Mouse (Mus musculus): ENCODE data around the gene St6galnac3.

St6galnac3 gene

GRCm38 (mm10) chr3:153690553-153690952, 34.4 kb downstream of the St6galnac3 start:
- no peak for DNase-seq (ENCODE audit: low read depth, low spot score)

- no peak for DNase-seq (ENCODE audit: low read depth, low spot score)
These were observed 35.1 kb downstream of the St6galnac3 start for GRCm38 (mm10) chr3:153689793-153690291.

- no peak for DNase-seq (ENCODE audit: low read depth, low spot score)
These were observed 37.1 kb downstream of the St6galnac3 start for GRCm38 (mm10) chr3:153687896-153688295.

GRCm38 (mm10) chr3:153684909-153685308, 40.1 kb downstream of the St6galnac3 start:
- no peak for DNase-seq (ENCODE audit: low read depth, low spot score)

GRCm38 (mm10) chr3:153682303-153682702, 42.7 kb downstream of the St6galnac3 start:
- no peak for DNase-seq (ENCODE audit: low read depth, low spot score)

GRCm38 (mm10) chr3:153681720-153682119, 43.3 kb downstream of the St6galnac3 start:
- no peak for DNase-seq (ENCODE audit: low read depth, low spot score)

GRCm38 (mm10) chr3:153675832-153676231, 49.1 kb downstream of the St6galnac3 start:
- DNase-seq (ENCODE audit: low read depth, low spot score), result peak; percentile 40

GRCm38 (mm10) chr3:153675073-153675472, 49.9 kb downstream of the St6galnac3 start:
- DNase-seq (ENCODE audit: low read depth, low spot score), result peak; percentile 77

- DNase-seq (ENCODE audit: low read depth, low spot score), result no peak
These were observed 50.6 kb downstream of the St6galnac3 start for GRCm38 (mm10) chr3:153674359-153674758.

- no peak for DNase-seq (ENCODE audit: low read depth, low spot score)
These were observed 51.5 kb downstream of the St6galnac3 start for GRCm38 (mm10) chr3:153673451-153673850.

- no peak for DNase-seq (ENCODE audit: low read depth, low spot score)
These were observed 53.9 kb downstream of the St6galnac3 start for GRCm38 (mm10) chr3:153670953-153671674.

GRCm38 (mm10) chr3:153669737-153670435, 55.1 kb downstream of the St6galnac3 start:
- DNase-seq (ENCODE audit: low read depth, low spot score), result no peak

- no peak for DNase-seq (ENCODE audit: low read depth, low spot score)
These were observed 55.6 kb downstream of the St6galnac3 start for GRCm38 (mm10) chr3:153669329-153669728.

- DNase-seq (ENCODE audit: low read depth, low spot score), result no peak
These were observed 56.3 kb downstream of the St6galnac3 start for GRCm38 (mm10) chr3:153668447-153669290.

GRCm38 (mm10) chr3:153664696-153665095, 60.3 kb downstream of the St6galnac3 start:
- no peak for DNase-seq (ENCODE audit: low read depth, low spot score)

- DNase-seq (ENCODE audit: low read depth, low spot score), result no peak
These were observed 61.0 kb downstream of the St6galnac3 start for GRCm38 (mm10) chr3:153663841-153664427.

- no peak for DNase-seq (ENCODE audit: low read depth, low spot score)
These were observed 62.2 kb downstream of the St6galnac3 start for GRCm38 (mm10) chr3:153662796-153663195.

GRCm38 (mm10) chr3:153661927-153662326, 63.0 kb downstream of the St6galnac3 start:
- no peak for DNase-seq (ENCODE audit: low read depth, low spot score)

- no peak for DNase-seq (ENCODE audit: low read depth, low spot score)
These were observed 65.3 kb downstream of the St6galnac3 start for GRCm38 (mm10) chr3:153659575-153660168.

- DNase-seq (ENCODE audit: low read depth, low spot score), result no peak
These were observed 66.8 kb downstream of the St6galnac3 start for GRCm38 (mm10) chr3:153658051-153658777.

Measured in WW6 (cell line).